Mouse (Mus musculus): ENCODE results near the gene Vav2. TPM values are rescaled to one million over a fixed set of nuclear protein-coding genes. Genes with fewer than 3 reads are reported as not detected.

Gene Vav2
- polyA plus RNA-seq, 1 experiment from 2014 or later = 4.5 TPM

- Histone ChIP-seq H3K4me3 (no peak overlapping the region), H3K36me3 (no peaks in the 10 kb centered on the region), H3K4me2 (no peak overlapping the region), H3K4me1 (replicated peaks) (no peaks in the 10 kb centered on the region), H3K9me3 (replicated peaks) (no peaks in the 10 kb centered on the region), H3K9ac (no peak overlapping the region), H3K27me3 (replicated peaks) (no peaks in the 10 kb centered on the region), H3K27ac (ENCODE audit: poor library complexity, severe bottlenecking) (no peak overlapping the region)
- no peak for ATAC-seq (ENCODE audit: insufficient number of reproducible peaks, low FRiP score)
- 73% methylated on average over 5 of the region's 5 CpGs for WGBS
Measured at GRCm38 (mm10) chr2:27361786-27362185, 65.0 kb downstream of the Vav2 start.

GRCm38 (mm10) chr2:27358461-27358860 is 68.4 kb downstream of the Vav2 start:
- Histone ChIP-seq H3K9ac (no peak overlapping the region), H3K4me3 (no peak overlapping the region), H3K27ac (ENCODE audit: poor library complexity, severe bottlenecking) (no peak overlapping the region), H3K27me3 (replicated peaks) (no peaks in the 10 kb centered on the region), H3K9me3 (replicated peaks) (no peaks in the 10 kb centered on the region), H3K4me2 (no peak overlapping the region), H3K36me3 (no peaks in the 10 kb centered on the region), H3K4me1 (replicated peaks) (peaks cover 24% of the 10 kb centered on the region)
- WGBS = 63% methylated on average over 2 of the region's 2 CpGs
- ATAC-seq (ENCODE audit: insufficient number of reproducible peaks, low FRiP score) = no peak

GRCm38 (mm10) chr2:27355684-27356083 is 71.1 kb downstream of the Vav2 start:
- peaks cover 6% of the 10 kb centered on the region for H3K36me3 ChIP-seq
- H3K27me3 ChIP-seq (replicated peaks) = no peaks in the 10 kb centered on the region
- H3K27ac ChIP-seq (ENCODE audit: poor library complexity, severe bottlenecking) = no peak overlapping the region

GRCm38 (mm10) chr2:27354610-27355211 is 72.1 kb downstream of the Vav2 start:
- H3K27ac ChIP-seq (ENCODE audit: poor library complexity, severe bottlenecking) = no peak overlapping the region
- peaks cover 24% of the 10 kb centered on the region for H3K4me1 ChIP-seq (replicated peaks)
- H3K4me2 ChIP-seq = no peak overlapping the region
- ATAC-seq (ENCODE audit: insufficient number of reproducible peaks, low FRiP score) = no peak
- H3K36me3 ChIP-seq = peaks cover 9% of the 10 kb centered on the region
- H3K9ac ChIP-seq = no peak overlapping the region
- WGBS = 77% methylated on average over 6 of the region's 6 CpGs
- H3K4me3 ChIP-seq = no peak overlapping the region
- peaks cover 9% of the 10 kb centered on the region; the same call in 1 of the 2 replicates for H3K9me3 ChIP-seq (replicated peaks)
- H3K27me3 ChIP-seq (replicated peaks) = no peaks in the 10 kb centered on the region

More at GRCm38 (mm10) chr2:27355684-27356083, 71.1 kb downstream of the Vav2 start:
- no peak for ATAC-seq (ENCODE audit: insufficient number of reproducible peaks, low FRiP score)
- Histone ChIP-seq H3K4me1 (replicated peaks) (peaks cover 24% of the 10 kb centered on the region), H3K4me2 (peak overlapping the region; percentile 11; the same call in 1 of the 2 replicates), H3K9ac (no peak overlapping the region), H3K9me3 (replicated peaks) (peaks cover 7% of the 10 kb centered on the region; the same call in 1 of the 2 replicates), H3K4me3 (no peak overlapping the region)
- WGBS = 28% methylated on average over 4 of the region's 4 CpGs

GRCm38 (mm10) chr2:27352720-27353119 is 74.1 kb downstream of the Vav2 start:
- H3K27me3 ChIP-seq (replicated peaks) = no peaks in the 10 kb centered on the region
- H3K27ac ChIP-seq (ENCODE audit: poor library complexity, severe bottlenecking) = no peak overlapping the region
- H3K36me3 ChIP-seq = peaks cover 9% of the 10 kb centered on the region
- no peak for ATAC-seq (ENCODE audit: insufficient number of reproducible peaks, low FRiP score)
- H3K4me3 ChIP-seq = no peak overlapping the region
- 86% methylated on average over 8 of the region's 8 CpGs for WGBS
- H3K9ac ChIP-seq = no peak overlapping the region
- no peak overlapping the region for H3K4me2 ChIP-seq
- H3K4me1 ChIP-seq (replicated peaks) = peaks cover 24% of the 10 kb centered on the region
- H3K9me3 ChIP-seq (replicated peaks) = peaks cover 9% of the 10 kb centered on the region; the same call in 1 of the 2 replicates

- H3K9me3 ChIP-seq (replicated peaks) = peaks cover 9% of the 10 kb centered on the region; the same call in 1 of the 2 replicates
- H3K27ac ChIP-seq (ENCODE audit: poor library complexity, severe bottlenecking) = no peak overlapping the region
- WGBS = 92% methylated on average over 5 of the region's 5 CpGs
- peaks cover 9% of the 10 kb centered on the region for H3K36me3 ChIP-seq
- H3K9ac ChIP-seq = no peak overlapping the region
- H3K27me3 ChIP-seq (replicated peaks) = no peaks in the 10 kb centered on the region
- H3K4me3 ChIP-seq = no peak overlapping the region
- ATAC-seq (ENCODE audit: insufficient number of reproducible peaks, low FRiP score) = no peak
- H3K4me1 ChIP-seq (replicated peaks) = peaks cover 11% of the 10 kb centered on the region
- no peak overlapping the region for H3K4me2 ChIP-seq
Measured at GRCm38 (mm10) chr2:27350371-27350770, 76.5 kb downstream of the Vav2 start.

GRCm38 (mm10) chr2:27343984-27344453 is 82.8 kb downstream of the Vav2 start:
- no peak overlapping the region for H3K9ac ChIP-seq
- H3K27ac ChIP-seq (ENCODE audit: poor library complexity, severe bottlenecking) = no peak overlapping the region
- H3K4me3 ChIP-seq = no peak overlapping the region
- no peaks in the 10 kb centered on the region for H3K27me3 ChIP-seq (replicated peaks)
- no peak overlapping the region for H3K4me2 ChIP-seq
- WGBS = 57% methylated on average over 12 of the region's 12 CpGs
- no peaks in the 10 kb centered on the region for H3K36me3 ChIP-seq
- H3K4me1 ChIP-seq (replicated peaks) = peaks cover 15% of the 10 kb centered on the region
- no peak for ATAC-seq (ENCODE audit: insufficient number of reproducible peaks, low FRiP score)
- H3K9me3 ChIP-seq (replicated peaks) = no peaks in the 10 kb centered on the region

- no peak for ATAC-seq (ENCODE audit: insufficient number of reproducible peaks, low FRiP score)
- Histone ChIP-seq H3K36me3 (no peaks in the 10 kb centered on the region), H3K4me1 (replicated peaks) (peaks cover 41% of the 10 kb centered on the region), H3K9me3 (replicated peaks) (no peaks in the 10 kb centered on the region), H3K4me2 (no peak overlapping the region), H3K27me3 (replicated peaks) (no peaks in the 10 kb centered on the region), H3K4me3 (no peak overlapping the region), H3K9ac (no peak overlapping the region), H3K27ac (ENCODE audit: poor library complexity, severe bottlenecking) (no peak overlapping the region)
- WGBS = 91% methylated on average over 6 of the region's 6 CpGs
Measured at GRCm38 (mm10) chr2:27340682-27341081, 86.2 kb downstream of the Vav2 start.

- Histone ChIP-seq H3K4me1 (replicated peaks) (peaks cover 48% of the 10 kb centered on the region), H3K27me3 (replicated peaks) (no peaks in the 10 kb centered on the region), H3K4me2 (no peak overlapping the region), H3K4me3 (no peak overlapping the region), H3K36me3 (no peaks in the 10 kb centered on the region), H3K9ac (no peak overlapping the region), H3K9me3 (replicated peaks) (no peaks in the 10 kb centered on the region), H3K27ac (ENCODE audit: poor library complexity, severe bottlenecking) (no peak overlapping the region)
- 32% methylated on average over 8 of the region's 8 CpGs for WGBS
- ATAC-seq (ENCODE audit: insufficient number of reproducible peaks, low FRiP score) = no peak
Measured at GRCm38 (mm10) chr2:27339051-27339450, 87.8 kb downstream of the Vav2 start.

GRCm38 (mm10) chr2:27337261-27337660 is 89.6 kb downstream of the Vav2 start:
- Histone ChIP-seq H3K4me1 (replicated peaks) (peaks cover 43% of the 10 kb centered on the region), H3K36me3 (no peaks in the 10 kb centered on the region), H3K9me3 (replicated peaks) (no peaks in the 10 kb centered on the region), H3K9ac (no peak overlapping the region), H3K27me3 (replicated peaks) (no peaks in the 10 kb centered on the region), H3K4me3 (no peak overlapping the region), H3K4me2 (no peak overlapping the region), H3K27ac (ENCODE audit: poor library complexity, severe bottlenecking) (no peak overlapping the region)
- WGBS = 70% methylated on average over 6 of the region's 6 CpGs
- ATAC-seq (ENCODE audit: insufficient number of reproducible peaks, low FRiP score) = no peak

- H3K4me3 ChIP-seq = no peak overlapping the region
- peaks cover 46% of the 10 kb centered on the region for H3K4me1 ChIP-seq (replicated peaks)
- H3K9ac ChIP-seq = no peak overlapping the region
- ATAC-seq (ENCODE audit: insufficient number of reproducible peaks, low FRiP score) = no peak
- H3K4me2 ChIP-seq = no peak overlapping the region
- H3K27ac ChIP-seq (ENCODE audit: poor library complexity, severe bottlenecking) = no peak overlapping the region
- H3K27me3 ChIP-seq (replicated peaks) = no peaks in the 10 kb centered on the region
- H3K36me3 ChIP-seq = no peaks in the 10 kb centered on the region
- WGBS = 79% methylated on average over 9 of the region's 9 CpGs
- no peaks in the 10 kb centered on the region for H3K9me3 ChIP-seq (replicated peaks)
Measured at GRCm38 (mm10) chr2:27336600-27336999, 90.2 kb downstream of the Vav2 start.

GRCm38 (mm10) chr2:27334816-27335215 is 92.0 kb downstream of the Vav2 start:
- H3K4me1 ChIP-seq (replicated peaks) = peaks cover 60% of the 10 kb centered on the region
- no peak for ATAC-seq (ENCODE audit: insufficient number of reproducible peaks, low FRiP score)
- H3K4me3 ChIP-seq = no peak overlapping the region
- WGBS = 68% methylated on average over 4 of the region's 4 CpGs
- no peak overlapping the region for H3K4me2 ChIP-seq
- H3K36me3 ChIP-seq = no peaks in the 10 kb centered on the region
- no peak overlapping the region for H3K27ac ChIP-seq (ENCODE audit: poor library complexity, severe bottlenecking)
- no peaks in the 10 kb centered on the region for H3K27me3 ChIP-seq (replicated peaks)
- no peak overlapping the region for H3K9ac ChIP-seq
- no peaks in the 10 kb centered on the region for H3K9me3 ChIP-seq (replicated peaks)
